Mouse (Mus musculus) heart, adult 11 months (tissue): Measurements from ENCODE around the gene Mptx1.
"Not testable (repeated sequence)": the region's sequence is repeated elsewhere in the genome, so short reads cannot be mapped to it uniquely, and the experiment has no call there.

Experiments
- DNase-seq: peaks from one replicate; pipeline ENCODE4 v3.0.0; 2022

The Mptx1 gene

DNA sequence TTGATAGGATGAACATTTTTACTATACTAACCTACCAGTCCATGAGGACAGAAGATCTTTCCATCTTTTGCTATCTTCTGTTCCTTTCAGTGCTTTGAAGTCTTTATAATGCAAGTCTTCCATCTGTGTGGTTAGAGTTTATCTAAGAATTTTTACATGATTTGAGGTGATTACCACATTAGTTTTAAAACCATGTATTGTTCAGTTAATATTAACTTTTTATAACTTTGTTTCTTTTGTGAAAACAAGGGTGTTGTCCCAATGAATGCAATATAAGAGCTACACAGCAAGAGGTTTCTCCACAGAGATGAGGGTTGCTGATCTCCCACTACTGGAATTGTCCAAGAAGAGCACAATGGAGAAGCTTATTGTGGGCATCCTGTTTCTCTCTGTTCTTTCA is at the start of gene Mptx1:
TSS of gene Mptx1 (plus strand) at position 301 of the 400 bp plus-strand sequence.
- no peak for DNase-seq

DNA sequence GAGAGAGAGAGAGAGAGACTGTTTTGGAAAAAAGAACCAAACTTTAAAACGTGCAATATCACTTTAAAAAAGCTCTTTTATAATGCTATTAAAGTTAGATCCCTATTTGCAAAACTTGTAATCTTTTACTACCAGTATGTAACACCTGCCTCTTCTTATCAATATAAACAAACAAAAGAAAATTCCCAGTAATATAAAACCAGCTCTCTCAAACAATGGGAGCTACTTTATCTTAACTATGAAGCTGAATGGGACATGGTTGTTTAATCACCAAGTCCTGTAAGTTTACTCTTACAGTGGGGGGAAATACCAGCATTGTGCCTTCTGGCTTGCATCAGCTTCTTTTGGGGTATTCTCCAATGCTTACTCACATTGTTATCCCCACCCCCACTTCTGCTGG is 27.2 kb upstream of the Mptx1 start:
- no peak for DNase-seq

DNA sequence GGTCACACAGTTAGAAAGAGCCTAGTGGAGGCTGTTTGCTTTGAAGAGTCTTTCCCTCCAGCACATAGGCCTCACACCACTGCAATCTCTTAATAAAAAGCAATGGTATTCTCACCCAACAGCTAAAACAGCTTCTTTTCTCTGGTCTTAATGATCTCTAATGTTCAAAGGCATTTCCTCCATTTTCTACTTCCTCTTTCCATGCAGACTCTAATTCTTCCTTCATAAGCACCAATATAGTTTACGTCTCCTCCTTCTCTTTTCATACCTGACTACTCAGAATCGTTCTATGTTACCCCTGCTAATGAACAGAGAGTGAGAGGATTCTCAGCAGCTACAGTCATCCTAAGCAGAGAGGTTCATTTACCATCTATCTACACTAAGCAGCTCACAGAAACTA is 13.0 kb upstream of the Mptx1 start:
- no peak for DNase-seq

DNA sequence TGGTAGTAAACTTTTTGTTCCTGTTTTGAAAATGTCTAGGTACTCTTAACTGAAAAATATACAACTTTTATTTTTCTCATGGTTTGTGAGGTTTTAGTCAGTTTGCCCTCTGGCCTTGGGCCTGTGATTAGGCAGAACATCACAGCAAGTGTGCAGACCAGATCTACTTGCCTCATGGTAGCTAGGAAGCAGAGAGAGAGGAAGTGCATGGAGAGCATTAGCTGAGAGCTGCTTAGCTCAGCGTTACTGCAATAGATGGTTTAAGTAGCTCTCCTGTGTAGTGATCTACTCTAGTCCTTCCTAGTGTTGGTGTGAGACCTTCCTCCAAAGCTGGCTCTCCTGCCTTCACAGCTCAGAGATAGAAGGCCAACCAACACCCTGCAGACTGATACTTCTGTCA is 23.3 kb downstream of the Mptx1 start:
- DNase-seq = not testable (repeated sequence)

DNA sequence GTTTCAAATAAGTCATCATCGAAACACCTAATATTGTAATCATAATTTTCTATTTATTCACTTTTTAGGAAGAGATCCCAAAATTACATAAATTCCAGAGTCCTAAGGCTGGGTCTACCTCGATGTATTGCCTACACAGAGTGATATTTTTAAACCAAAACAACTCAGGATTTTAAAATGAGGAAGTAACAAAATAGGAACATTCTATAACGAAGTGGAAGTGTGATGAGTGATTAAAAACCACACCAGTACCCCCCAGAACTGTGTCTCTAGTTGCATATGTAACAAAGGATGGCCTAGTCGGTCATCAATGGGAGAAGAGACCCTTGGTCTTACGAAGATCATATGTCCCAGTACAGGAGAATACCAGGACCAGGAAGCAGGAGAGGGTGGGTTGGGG is 24.3 kb downstream of the Mptx1 start:
- DNase-seq = no peak

DNA sequence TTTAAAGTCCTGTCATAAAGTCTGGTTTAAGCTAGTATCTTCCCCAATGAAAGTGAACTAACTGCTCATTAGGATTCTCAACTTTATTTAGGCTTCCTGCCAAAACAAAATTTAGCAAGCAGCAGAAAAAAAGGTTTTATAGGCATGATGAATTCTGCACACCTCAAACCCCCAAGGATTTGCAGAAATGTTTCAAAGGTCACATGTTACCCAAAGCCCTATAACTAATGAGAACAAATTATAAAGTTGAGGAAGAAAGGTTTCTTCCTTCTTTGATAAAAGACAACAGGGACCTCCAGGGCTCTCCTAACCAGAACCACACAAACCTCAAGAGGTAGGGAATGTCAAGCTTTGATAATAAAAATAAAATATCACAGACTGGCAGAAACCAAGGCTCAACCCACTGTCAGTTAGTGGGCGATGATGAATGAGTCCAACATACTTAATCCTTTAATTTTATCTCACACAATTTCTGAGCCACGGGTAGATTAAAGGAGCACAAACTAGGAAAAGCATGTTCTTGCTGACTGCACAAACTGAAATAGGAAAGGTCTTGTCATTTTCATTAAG is 34.6 kb downstream of the Mptx1 start, which contains the start of gene Olfr417:
TSS of gene Olfr417 (plus strand) at position 241 of the 570 bp plus-strand sequence.
- no peak for DNase-seq

DNA sequence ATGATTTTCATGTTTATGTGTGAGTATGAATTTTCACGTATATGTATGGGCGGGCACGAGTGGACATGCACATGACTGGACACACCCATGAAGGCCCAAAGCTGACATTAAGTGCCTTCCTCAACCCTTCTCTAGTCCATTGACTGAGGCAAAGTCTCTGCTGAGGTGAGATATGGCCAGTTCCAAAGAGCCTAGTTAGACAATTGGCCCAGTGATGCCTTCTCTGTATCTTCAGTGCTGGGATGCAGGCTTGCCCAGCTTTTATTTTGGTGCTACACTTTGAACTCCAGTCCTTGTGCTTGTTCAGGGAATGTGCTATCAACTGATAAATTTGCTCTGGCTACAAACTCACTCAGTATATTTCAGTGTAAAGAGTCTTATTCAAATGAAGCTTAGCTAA is 43.5 kb downstream of the Mptx1 start:
- no peak for DNase-seq
